Mouse (Mus musculus): ENCODE data around the gene Rrp36. TPM values are rescaled to one million over a fixed set of nuclear protein-coding genes. Genes with fewer than 3 reads are reported as not detected.

Gene Rrp36
- polyA plus RNA-seq, 1 experiment from 2014 or later = 36.5 TPM

Other genes starting within 250 kb of the Rrp36 start
- gene Crip3, start 245.4 kb downstream of the Rrp36 start, polyA plus RNA-seq (2016; fragmentation: Nextera tagmentation; extraction: Ambion mirVana) = 0.27 and 1.0 TPM in 2 replicates
- not detected in 2 replicates for gene Slc22a7, start 235.9 kb downstream of the Rrp36 start, polyA plus RNA-seq (2016; fragmentation: Nextera tagmentation; extraction: Ambion mirVana)
- 0.08 and 0.13 TPM in 2 replicates for gene Ttbk1, start 186.7 kb downstream of the Rrp36 start, polyA plus RNA-seq (2016; fragmentation: Nextera tagmentation; extraction: Ambion mirVana)
- gene Dnph1, start 177.6 kb downstream of the Rrp36 start, polyA plus RNA-seq (2016; fragmentation: Nextera tagmentation; extraction: Ambion mirVana) = 24.2 and 25.9 TPM in 2 replicates
- gene Cul9, start 128.0 kb downstream of the Rrp36 start, polyA plus RNA-seq (2016; fragmentation: Nextera tagmentation; extraction: Ambion mirVana) = 7.2 and 7.4 TPM in 2 replicates
- gene Srf, start 118.2 kb downstream of the Rrp36 start, polyA plus RNA-seq (2016; fragmentation: Nextera tagmentation; extraction: Ambion mirVana) = 15.0 and 17.5 TPM in 2 replicates
- 68.5 and 71.4 TPM in 2 replicates for gene Ptk7, start 44.8 kb downstream of the Rrp36 start, polyA plus RNA-seq (2016; fragmentation: Nextera tagmentation; extraction: Ambion mirVana)
- 19.9 and 21.1 TPM in 2 replicates for gene Klc4, start 28.3 kb downstream of the Rrp36 start, polyA plus RNA-seq (2016; fragmentation: Nextera tagmentation; extraction: Ambion mirVana)
- 90.9 and 99.0 TPM in 2 replicates for gene Mrpl2, start 28.1 kb downstream of the Rrp36 start, polyA plus RNA-seq (2016; fragmentation: Nextera tagmentation; extraction: Ambion mirVana)
- 48.1 and 53.1 TPM in 2 replicates for gene Cul7, start 24.0 kb downstream of the Rrp36 start, polyA plus RNA-seq (2016; fragmentation: Nextera tagmentation; extraction: Ambion mirVana)
- 116 and 123 TPM in 2 replicates for gene Mea1, start 4.4 kb upstream of the Rrp36 start, polyA plus RNA-seq (2016; fragmentation: Nextera tagmentation; extraction: Ambion mirVana)
- 149 and 155 TPM in 2 replicates for gene Klhdc3, start 6.6 kb upstream of the Rrp36 start, polyA plus RNA-seq (2016; fragmentation: Nextera tagmentation; extraction: Ambion mirVana)
- 62.8 TPM in 2 replicates for gene Ppp2r5d, start 30.8 kb upstream of the Rrp36 start, polyA plus RNA-seq (2016; fragmentation: Nextera tagmentation; extraction: Ambion mirVana)
- 16.9 and 17.0 TPM in 2 replicates for gene Pex6, start 37.1 kb upstream of the Rrp36 start, polyA plus RNA-seq (2016; fragmentation: Nextera tagmentation; extraction: Ambion mirVana)
- 0.38 and 0.90 TPM in 2 replicates for gene Gnmt, start 54.8 kb upstream of the Rrp36 start, polyA plus RNA-seq (2016; fragmentation: Nextera tagmentation; extraction: Ambion mirVana)
- 52.2 and 53.0 TPM in 2 replicates for gene Cnpy3, start 77.9 kb upstream of the Rrp36 start, polyA plus RNA-seq (2016; fragmentation: Nextera tagmentation; extraction: Ambion mirVana)
- 0.13 and 0.33 TPM in 2 replicates for gene Ptcra, start 89.4 kb upstream of the Rrp36 start, polyA plus RNA-seq (2016; fragmentation: Nextera tagmentation; extraction: Ambion mirVana)
- gene 2310039H08Rik, start 98.3 kb upstream of the Rrp36 start, polyA plus RNA-seq (2016; fragmentation: Nextera tagmentation; extraction: Ambion mirVana) = 41.7 and 41.9 TPM in 2 replicates
- gene Rpl7l1, start 108.3 kb upstream of the Rrp36 start, polyA plus RNA-seq (2016; fragmentation: Nextera tagmentation; extraction: Ambion mirVana) = 106 and 115 TPM in 2 replicates
- 4.0 and 5.7 TPM in 2 replicates for gene Bicral, start 184.1 kb upstream of the Rrp36 start, polyA plus RNA-seq (2016; fragmentation: Nextera tagmentation; extraction: Ambion mirVana)
- gene Tbcc, start 216.3 kb upstream of the Rrp36 start, polyA plus RNA-seq (2016; fragmentation: Nextera tagmentation; extraction: Ambion mirVana) = 52.4 and 55.1 TPM in 2 replicates
- gene Prph2, start 236.1 kb upstream of the Rrp36 start, polyA plus RNA-seq (2016; fragmentation: Nextera tagmentation; extraction: Ambion mirVana) = not detected in 2 replicates

Measured in heart, embryonic 12.5 days (tissue).